Comparison of ENCODE assay signal across 8 mouse cellular contexts in genomic region chr19:7068136-7068535, GRCm38 (mm10). TPM values are rescaled to one million over a fixed set of nuclear protein-coding genes. Genes with fewer than 3 reads are reported as not detected.
DNase-seq lines count a peak whose midpoint lies in the region; ATAC-seq and TF ChIP-seq lines count a peak whose summit lies in the region.
"Had no signal": no experiment of that assay in that cellular context is flagged by ENCODE, and none has a peak within 500 bp of the region (broad histone marks: within the 10 kb centered on the region; RNA-seq: fewer than 3 reads in every experiment).

No protein-coding gene starts in this region.

- no peak for TF ChIP-seq POLR2A in cerebellum, adult 2 months (IDR thresholded peaks at IDR 0.05; ENCODE audit: borderline replicate concordance, insufficient read depth, low read length)
- no peak for TF ChIP-seq POLR2A in spleen, adult 2 months (IDR thresholded peaks at IDR 0.05; ENCODE audit: low read depth, low read length)

- no peak overlapping the region for H3K27ac ChIP-seq in cerebellum, adult 2 months (ENCODE audit: insufficient read depth, low read length)
- H3K27ac ChIP-seq in forebrain, embryonic 16.5 days (ENCODE audit: low read length), result peak overlapping the region; percentile 48; the same call in 1 of the 2 replicates
- H3K27ac ChIP-seq in intestine, embryonic 14.5 days (ENCODE audit: low read depth), result no peak overlapping the region
- 0 out of 2 replicates have a peak overlapping the region, but pooled peaks have one; percentile 26 for H3K27ac ChIP-seq in midbrain, embryonic 11.5 days (ENCODE audit: low read depth, low read length)
- no peak overlapping the region for H3K27ac ChIP-seq in spleen, adult 2 months (ENCODE audit: insufficient read depth, low read length)
- H3K27ac ChIP-seq: macrophage had no signal

- H3K36me3 ChIP-seq in forebrain, embryonic 16.5 days (ENCODE audit: control insufficient read depth, insufficient read depth), result no peaks in the 10 kb centered on the region
- no peaks in the 10 kb centered on the region for H3K36me3 ChIP-seq in intestine, embryonic 14.5 days (ENCODE audit: control insufficient read depth, insufficient read depth, low read length)
- H3K36me3 ChIP-seq in midbrain, embryonic 11.5 days (ENCODE audit: control insufficient read depth, insufficient read depth, low read length), result no peaks in the 10 kb centered on the region
- H3K36me3 ChIP-seq in spleen, adult 2 months (ENCODE audit: control insufficient read depth, insufficient read depth, low read length), result no peaks in the 10 kb centered on the region

- no peaks in the 10 kb centered on the region for H3K27me3 ChIP-seq in cerebellum, adult 2 months (ENCODE audit: control insufficient read depth, insufficient read depth, low read length)
- H3K27me3 ChIP-seq in forebrain, embryonic 16.5 days (replicated peaks; ENCODE audit: control insufficient read depth, insufficient read depth, low read length), result no peaks in the 10 kb centered on the region
- H3K27me3 ChIP-seq in intestine, embryonic 14.5 days (replicated peaks; ENCODE audit: control insufficient read depth, insufficient read depth, low read length), result peaks cover 21% of the 10 kb centered on the region
- H3K27me3 ChIP-seq in midbrain, embryonic 11.5 days (ENCODE audit: control insufficient read depth, insufficient read depth, low read length), result peaks cover 28% of the 10 kb centered on the region
- no peaks in the 10 kb centered on the region for H3K27me3 ChIP-seq in spleen, adult 2 months (ENCODE audit: control insufficient read depth, insufficient read depth, low read length)

- ATAC-seq in forebrain, embryonic 16.5 days, result peak; percentile 64
- no peak; the same call in 1 of the 2 replicates for ATAC-seq in intestine, embryonic 14.5 days (replicated peaks; ENCODE audit: low FRiP score, low TSS enrichment, low read depth)
- peak; percentile 20; the same call in 1 of the 2 replicates for ATAC-seq in midbrain, embryonic 11.5 days (ENCODE audit: low FRiP score)

- H3K4me2 ChIP-seq in forebrain, embryonic 16.5 days (ENCODE audit: low read length), result peak overlapping the region; percentile 40
- H3K4me2 ChIP-seq in intestine, embryonic 14.5 days (ENCODE audit: low read length), result no peak overlapping the region
- no peak overlapping the region for H3K4me2 ChIP-seq in midbrain, embryonic 11.5 days

- peak; percentile 91 for TF ChIP-seq CTCF in cerebellum, adult 2 months (IDR thresholded peaks at IDR 0.05; ENCODE audit: borderline replicate concordance, insufficient read depth, low read depth, low read length)
- TF ChIP-seq CTCF in spleen, adult 2 months (IDR thresholded peaks at IDR 0.05; ENCODE audit: extremely low read depth, insufficient read depth, insufficient read length, insufficient replicate concordance), result peak; percentile 79; the same call in 1 of the 2 replicates

- no peak overlapping the region for H3K9ac ChIP-seq in forebrain, embryonic 16.5 days (replicated peaks; ENCODE audit: low read depth, low read length)
- no peak overlapping the region for H3K9ac ChIP-seq in intestine, embryonic 14.5 days (ENCODE audit: low read length)
- H3K9ac ChIP-seq in midbrain, embryonic 11.5 days (ENCODE audit: low read length), result peak overlapping the region; percentile 20; the same call in 1 of the 2 replicates

- 3% methylated on average over 14 of the region's 14 CpGs for WGBS in cerebellum, adult 2 months
- under 1% methylated on average over 14 of the region's 14 CpGs for WGBS in forebrain, embryonic 16.5 days
- 4% methylated on average over 14 of the region's 14 CpGs for WGBS in intestine, embryonic 14.5 days
- 6% methylated on average over 14 of the region's 14 CpGs for WGBS in midbrain, embryonic 11.5 days
- 11% methylated on average over 14 of the region's 14 CpGs for WGBS in spleen, adult 2 months

- peak; percentile 90 for DNase-seq in NIH3T3 (ENCODE audit: low read depth)
- DNase-seq in cerebellum, adult 2 months, result peak; percentile 74 to 87
- peak; percentile 96 for DNase-seq in intestine, embryonic 14.5 days (ENCODE audit: low spot score)
- DNase-seq in left cerebral cortex, postnatal 4 days, result peak; percentile 86
- DNase-seq in midbrain, embryonic 11.5 days (ENCODE audit: low spot score, missing footprints), result peak; percentile 100
- DNase-seq in spleen, adult 2 months (ENCODE audit: low read depth in 1 of 2, low spot score in 2 of 2), result peak in 1 of 2 experiments; percentile 72

- peak overlapping the region; percentile 28 for H3K4me3 ChIP-seq in cerebellum, adult 2 months (replicated peaks; ENCODE audit: insufficient read depth, low read depth, low read length)
- H3K4me3 ChIP-seq in forebrain, embryonic 16.5 days (replicated peaks; ENCODE audit: low read length), result no peak overlapping the region
- no peak overlapping the region for H3K4me3 ChIP-seq in intestine, embryonic 14.5 days (ENCODE audit: low read depth, low read length)
- no peak overlapping the region for H3K4me3 ChIP-seq in midbrain, embryonic 11.5 days (ENCODE audit: low read depth, low read length)
- no peak overlapping the region for H3K4me3 ChIP-seq in spleen, adult 2 months (ENCODE audit: extremely low read depth, insufficient read depth, insufficient read length)

- H3K4me1 ChIP-seq in cerebellum, adult 2 months (ENCODE audit: control insufficient read depth, insufficient read depth, low read length), result peaks cover 36% of the 10 kb centered on the region
- peaks cover 61% of the 10 kb centered on the region for H3K4me1 ChIP-seq in forebrain, embryonic 16.5 days (replicated peaks; ENCODE audit: control insufficient read depth, insufficient read depth, low read length)
- H3K4me1 ChIP-seq in intestine, embryonic 14.5 days (replicated peaks; ENCODE audit: control insufficient read depth, insufficient read depth, low read length), result peaks cover 37% of the 10 kb centered on the region
- H3K4me1 ChIP-seq in midbrain, embryonic 11.5 days (ENCODE audit: control insufficient read depth, insufficient read depth, low read length), result peaks cover 65% of the 10 kb centered on the region
- peaks cover 4% of the 10 kb centered on the region; the same call in 1 of the 2 replicates for H3K4me1 ChIP-seq in spleen, adult 2 months (ENCODE audit: control insufficient read depth, insufficient read depth, insufficient read length)

- H3K9me3 ChIP-seq in forebrain, embryonic 16.5 days (ENCODE audit: control insufficient read depth, low read length), result no peaks in the 10 kb centered on the region
- no peaks in the 10 kb centered on the region for H3K9me3 ChIP-seq in intestine, embryonic 14.5 days (ENCODE audit: control insufficient read depth, low read length)
- H3K9me3 ChIP-seq in midbrain, embryonic 11.5 days (ENCODE audit: control insufficient read depth, low read length), result no peaks in the 10 kb centered on the region

- intact Hi-C loops in left cerebral cortex, postnatal 4 days (cut with DNase I), result loop anchor here (5.0 to 10.0 kb wide), 3 partner anchors 94 to 277 kb away; partner anchors contain the start of gene Mark2

RNA-seq across cellular contexts. Expression of gene Macrod1, which starts 11.5 kb away (rescaled TPM):
- 30.8 and 33.8 TPM in 2 replicates for polyA plus RNA-seq in cerebellum, adult 2 months (2012; rRNA removed)
- polyA plus RNA-seq in forebrain, embryonic 16.5 days (2015; fragmentation: Nextera tagmentation; extraction: Ambion mirVana), result 4.0 and 5.3 TPM in 2 replicates
- polyA plus RNA-seq in intestine, embryonic 14.5 days (2014; fragmentation: Nextera tagmentation; extraction: Ambion mirVana), result 7.1 and 8.5 TPM in 2 replicates
- total RNA-seq in left cerebral cortex, postnatal 4 days (2021), result 1 to 10 TPM; 5.5 to 6.3 TPM
- polyA plus RNA-seq in midbrain, embryonic 11.5 days (2014; fragmentation: Nextera tagmentation; extraction: Ambion mirVana), result 2.2 and 3.0 TPM in 2 replicates
- polyA plus RNA-seq in spleen, adult 2 months (2012; rRNA removed), result 13.4 and 17.9 TPM in 2 replicates

RNA-seq across cellular contexts. Expression of gene Stip1, which starts 28.4 kb away (rescaled TPM):
- 215 and 217 TPM in 2 replicates for polyA plus RNA-seq in cerebellum, adult 2 months (2012; rRNA removed)
- polyA plus RNA-seq in forebrain, embryonic 16.5 days (2015; fragmentation: Nextera tagmentation; extraction: Ambion mirVana), result 246 and 247 TPM in 2 replicates
- 212 and 227 TPM in 2 replicates for polyA plus RNA-seq in intestine, embryonic 14.5 days (2014; fragmentation: Nextera tagmentation; extraction: Ambion mirVana)
- 100 to 1,000 TPM; 127 to 130 TPM for total RNA-seq in left cerebral cortex, postnatal 4 days (2021)
- 410 and 416 TPM in 2 replicates for polyA plus RNA-seq in midbrain, embryonic 11.5 days (2014; fragmentation: Nextera tagmentation; extraction: Ambion mirVana)
- polyA plus RNA-seq in spleen, adult 2 months (2012; rRNA removed), result 27.4 and 31.3 TPM in 2 replicates

RNA-seq across cellular contexts. Expression of gene Flrt1, which starts 37.4 kb away (rescaled TPM):
- 5.4 and 6.2 TPM in 2 replicates for polyA plus RNA-seq in cerebellum, adult 2 months (2012; rRNA removed)
- polyA plus RNA-seq in forebrain, embryonic 16.5 days (2015; fragmentation: Nextera tagmentation; extraction: Ambion mirVana), result 13.8 and 16.1 TPM in 2 replicates
- 3.6 TPM in 2 replicates for polyA plus RNA-seq in intestine, embryonic 14.5 days (2014; fragmentation: Nextera tagmentation; extraction: Ambion mirVana)
- total RNA-seq in left cerebral cortex, postnatal 4 days (2021), result 10 to 100 TPM; 22.4 to 23.5 TPM
- polyA plus RNA-seq in midbrain, embryonic 11.5 days (2014; fragmentation: Nextera tagmentation; extraction: Ambion mirVana), result 7.5 and 8.2 TPM in 2 replicates
- polyA plus RNA-seq in spleen, adult 2 months (2012; rRNA removed), result 0.14 and 0.16 TPM in 2 replicates
- polyA plus RNA-seq: macrophage had no signal

RNA-seq across cellular contexts. Expression of gene Fermt3, which starts 48.9 kb away (rescaled TPM):
- polyA plus RNA-seq in cerebellum, adult 2 months (2012; rRNA removed), result 2.2 and 2.3 TPM in 2 replicates
- polyA plus RNA-seq in forebrain, embryonic 16.5 days (2015; fragmentation: Nextera tagmentation; extraction: Ambion mirVana), result 3.3 and 3.8 TPM in 2 replicates
- 7.0 and 7.3 TPM in 2 replicates for polyA plus RNA-seq in intestine, embryonic 14.5 days (2014; fragmentation: Nextera tagmentation; extraction: Ambion mirVana)
- 1 to 10 TPM; 3.2 to 3.4 TPM for total RNA-seq in left cerebral cortex, postnatal 4 days (2021)
- polyA plus RNA-seq in midbrain, embryonic 11.5 days (2014; fragmentation: Nextera tagmentation; extraction: Ambion mirVana), result 6.7 and 7.3 TPM in 2 replicates
- 194 and 240 TPM in 2 replicates for polyA plus RNA-seq in spleen, adult 2 months (2012; rRNA removed)

Comparison
In these comparisons a context has a peak if more than half of its experiments do, and no peak if none do; other contexts are left out.
1. H3K27ac ChIP-seq: peak in forebrain, embryonic 16.5 days (single experiment) and midbrain, embryonic 11.5 days (single experiment); none in cerebellum, adult 2 months (single experiment), intestine, embryonic 14.5 days (single experiment) and spleen, adult 2 months (single experiment).